Mouse (Mus musculus) cortical plate, adult 2 months (tissue): ENCODE measurements around the gene Olfr700. TPM values are rescaled to one million over a fixed set of nuclear protein-coding genes. Genes with fewer than 3 reads are reported as not detected.
"Not testable (repeated sequence)": the region's sequence is repeated elsewhere in the genome, so short reads cannot be mapped to it uniquely, and the experiment has no call there.

Experiments
- H3K27ac ChIP-seq: fragments of 200-500 bp; 2 replicates; pipeline ENCODE4 v1.5.1; 2012; ENCODE audit warnings: low read length, control low read depth, inconsistent platforms; ENCODE audit not compliant: insufficient read depth
- H3K4me1 ChIP-seq: fragments of 200-500 bp; 2 replicates; pipeline ENCODE4 v1.6.1; 2011; ENCODE audit warnings: low read length; ENCODE audit not compliant: control insufficient read depth, insufficient read depth
- H3K4me3 ChIP-seq: fragments of 200-500 bp; 2 replicates; pipeline ENCODE4 v1.5.1; 2011; ENCODE audit warnings: mild to moderate bottlenecking, low read length, control low read depth; ENCODE audit not compliant: insufficient read depth
- CTCF ChIP-seq: fragments of 200-500 bp; IDR thresholded peaks from 2 replicates; pipeline ENCODE4 v1.5.1; 2011; ENCODE audit warnings: mild to moderate bottlenecking, control low read depth, low read length; ENCODE audit not compliant: insufficient read depth; ENCODE audit errors: extremely low read depth
- POLR2A ChIP-seq: fragments of 200-500 bp; IDR thresholded peaks from 2 replicates; pipeline ENCODE4 v1.6.1; 2011; ENCODE audit warnings: mild to moderate bottlenecking, low read length, control low read depth; ENCODE audit not compliant: insufficient read depth; ENCODE audit errors: extremely low read depth
- polyA plus RNA-seq: library from polyadenylated mRNA; depleted of rRNA; stranded (reverse); fragments of >200 nt; gene quantifications from 2 replicates; pipeline ENCODE4 v1.2.3, GENCODE M21; 2012; rRNA removed

Gene Olfr700
- not detected in 2 replicates for polyA plus RNA-seq

GRCm38 (mm10) chr7:106808734-106809133 is at the start of gene Olfr700:
TSS of gene Olfr700 (minus strand) at chr7:106808834.
- TF ChIP-seq CTCF: no peak
- Histone ChIP-seq H3K4me3 (no peak within 1 kb of the TSS), H3K4me1 (no peaks in the 10 kb centered on the region), H3K27ac (no peak within 1 kb of the TSS)

DNA sequence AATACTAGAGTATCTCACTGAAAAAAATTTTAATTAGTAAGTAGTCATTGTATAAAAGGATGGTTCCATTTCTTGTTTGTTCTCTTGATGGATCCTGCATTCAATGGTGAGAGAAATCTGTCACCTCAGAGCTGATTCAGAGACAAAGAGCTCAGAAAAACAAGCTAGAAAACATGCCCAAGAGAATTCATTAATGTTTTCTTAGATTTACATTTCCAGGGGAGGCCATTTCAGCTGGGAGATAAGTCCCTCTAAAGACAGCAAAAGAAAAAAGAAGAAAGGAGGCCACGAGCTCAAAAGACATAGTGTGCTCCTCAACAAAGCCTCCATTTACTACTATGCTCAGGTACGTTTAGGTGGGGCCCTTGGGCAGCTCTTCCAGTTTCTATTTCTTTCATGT is 34.4 kb upstream of the Olfr700 start, which contains the start of gene Olfr703:
Olfr703 (plus strand) TSS at position 301 of the 400 bp plus-strand sequence.
- Histone ChIP-seq H3K4me1 (no peaks in the 10 kb centered on the region), H3K27ac (no peak within 1 kb of the TSS), H3K4me3 (no peak within 1 kb of the TSS)
- no peak for TF ChIP-seq CTCF
- no peak for TF ChIP-seq POLR2A

DNA sequence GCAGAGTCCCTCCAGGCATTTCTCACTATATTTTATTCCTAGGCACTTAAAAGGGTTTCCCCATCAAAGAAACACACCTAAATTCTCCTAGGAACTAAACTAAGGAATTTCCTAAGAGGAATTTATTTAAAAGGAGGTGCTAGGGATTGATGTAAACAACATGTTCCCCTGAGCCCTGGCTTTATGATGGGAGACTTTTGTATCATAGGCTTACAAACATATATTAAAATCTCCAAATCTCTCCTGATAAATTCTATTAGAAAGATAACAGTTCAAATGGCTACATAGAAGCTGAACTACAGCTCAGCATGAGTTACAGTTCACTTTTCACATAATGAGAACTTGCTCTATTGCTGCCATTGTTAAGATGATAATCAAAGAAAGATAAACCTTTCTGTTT is 25.2 kb upstream of the Olfr700 start, which contains the start of gene Olfr702:
Olfr702 (minus strand) TSS at position 101 of the 400 bp plus-strand sequence.
- Histone ChIP-seq H3K4me1 (no peaks in the 10 kb centered on the region), H3K4me3 (no peak within 1 kb of the TSS)

DNA sequence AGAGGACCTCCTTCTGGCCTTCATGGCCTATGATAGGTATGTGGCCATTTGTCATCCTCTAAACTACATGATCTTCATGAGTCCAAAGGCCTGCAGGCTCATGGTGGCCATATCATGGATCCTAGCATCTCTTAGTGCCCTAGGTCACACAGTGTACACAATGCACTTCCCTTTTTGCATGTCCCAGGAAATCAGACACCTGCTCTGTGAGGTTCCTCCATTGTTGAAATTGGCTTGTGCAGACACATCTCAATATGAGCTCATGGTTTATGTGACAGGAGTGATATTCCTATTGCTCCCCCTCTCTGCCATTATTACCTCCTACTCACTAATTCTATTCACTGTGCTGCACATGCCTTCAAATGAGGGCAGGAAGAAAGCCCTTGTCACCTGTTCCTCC is 9.8 kb upstream of the Olfr700 start:
- H3K27ac ChIP-seq: no peak overlapping the region
- H3K4me3 ChIP-seq: no peak overlapping the region
- no peak for TF ChIP-seq POLR2A
- TF ChIP-seq CTCF: no peak
- no peaks in the 10 kb centered on the region for H3K4me1 ChIP-seq

More for the DNA sequence above, 25.2 kb upstream of the Olfr700 start, which contains the start of gene Olfr702:
- H3K27ac ChIP-seq: no peak within 1 kb of the TSS
- TF ChIP-seq CTCF (no peak), POLR2A (no peak)

DNA sequence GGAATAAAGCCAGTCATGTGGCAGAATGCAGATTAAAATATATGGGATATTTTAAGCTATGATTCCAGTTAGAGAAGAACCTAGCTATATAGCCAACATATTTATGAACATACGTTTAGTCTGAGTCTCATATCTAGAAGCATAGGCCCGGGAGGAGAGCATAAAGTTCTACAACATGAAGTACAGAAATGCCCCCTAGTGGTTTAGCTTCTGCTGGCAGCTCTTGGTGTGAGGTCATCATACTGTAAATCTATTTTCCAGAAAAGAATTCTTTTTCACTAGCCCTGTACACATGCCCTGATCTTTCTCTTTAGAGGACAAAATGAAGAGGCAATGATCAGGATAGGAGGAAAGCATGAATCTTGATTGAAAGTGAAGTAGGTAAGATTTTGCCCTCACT is 7.1 kb upstream of the Olfr700 start:
- no peak overlapping the region for H3K4me3 ChIP-seq
- no peak overlapping the region for H3K27ac ChIP-seq
- no peaks in the 10 kb centered on the region for H3K4me1 ChIP-seq
- no peak for TF ChIP-seq POLR2A
- no peak for TF ChIP-seq CTCF

GRCm38 (mm10) chr7:106813829-106814228 is 5.2 kb upstream of the Olfr700 start, which contains the start of gene Olfr701:
TSS of gene Olfr701 (plus strand) at chr7:106814129.
- Histone ChIP-seq H3K27ac (no peak within 1 kb of the TSS), H3K4me3 (no peak within 1 kb of the TSS), H3K4me1 (no peaks in the 10 kb centered on the region)
- TF ChIP-seq POLR2A (no peak), CTCF (no peak)

DNA sequence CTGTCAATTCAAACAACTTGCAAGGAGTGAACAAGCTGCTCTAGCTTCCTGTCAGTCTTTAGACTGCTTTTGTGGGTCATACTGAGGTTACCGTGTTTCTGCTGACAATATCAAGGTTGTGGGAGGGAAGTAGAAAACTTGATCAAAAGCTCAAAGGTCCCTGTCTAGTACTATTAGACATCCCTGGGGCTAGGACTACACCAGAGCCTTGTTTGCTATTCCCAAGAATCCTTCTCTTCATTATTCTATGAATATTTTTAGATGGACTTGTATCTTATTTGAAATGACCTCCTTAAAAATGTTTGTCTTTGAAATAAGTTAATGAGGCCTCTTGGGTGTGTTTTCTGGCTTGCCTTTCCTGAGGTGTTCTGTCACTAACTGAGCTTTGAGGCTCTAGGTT is 15.5 kb downstream of the Olfr700 start, which contains the start of gene Olfr699:
Olfr699 (minus strand) TSS at position 101 of the 400 bp plus-strand sequence.
- no peaks in the 10 kb centered on the region for H3K4me1 ChIP-seq
- H3K4me3 ChIP-seq: no peak within 1 kb of the TSS
- H3K27ac ChIP-seq: no peak within 1 kb of the TSS
- TF ChIP-seq POLR2A (no peak), CTCF (no peak)

DNA sequence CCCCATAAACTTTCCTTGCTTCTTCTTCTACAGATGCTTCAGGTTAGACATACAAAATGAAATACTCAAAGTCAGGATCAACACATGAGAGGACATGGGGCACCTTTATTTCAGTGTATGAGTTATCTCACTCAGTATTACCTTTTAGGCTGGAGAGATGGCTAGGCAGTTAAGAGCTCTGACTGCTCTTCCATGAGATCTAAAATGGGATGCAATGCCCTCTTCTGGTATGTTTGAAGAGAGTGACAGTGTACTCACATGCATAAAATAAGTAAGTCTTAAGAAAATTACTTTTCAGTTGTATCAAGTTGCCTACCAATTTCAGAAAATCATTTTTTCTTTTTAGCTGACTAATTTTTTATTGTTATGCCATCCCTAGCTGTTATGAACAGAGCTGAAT is 20.3 kb downstream of the Olfr700 start:
- no peaks in the 10 kb centered on the region for H3K4me1 ChIP-seq
- H3K27ac ChIP-seq: no peak overlapping the region
- H3K4me3 ChIP-seq: no peak overlapping the region
- TF ChIP-seq POLR2A (no peak), CTCF (no peak)

DNA sequence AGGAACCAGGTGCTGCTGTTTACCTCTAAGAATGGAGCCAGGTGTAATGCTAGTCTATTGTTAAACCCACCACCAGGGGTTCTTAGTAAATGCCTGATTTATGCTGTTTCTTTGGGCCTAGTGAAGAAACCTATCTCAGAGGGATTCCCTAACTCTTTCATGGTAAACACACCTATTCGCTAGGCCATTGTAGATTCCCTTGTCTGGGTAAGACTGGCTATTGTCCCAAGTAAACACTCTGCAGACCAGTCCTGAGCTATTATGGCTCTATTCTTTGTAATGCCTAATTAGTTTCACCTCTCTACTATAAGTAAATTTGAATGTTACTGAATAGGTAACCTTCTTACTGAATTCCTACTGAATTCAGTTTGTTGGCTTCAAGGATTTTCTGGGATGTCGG is 47.6 kb downstream of the Olfr700 start:
- not testable (repeated sequence) for H3K4me3 ChIP-seq, H3K27ac ChIP-seq, H3K4me1 ChIP-seq

- no peaks in the 10 kb centered on the region for H3K4me1 ChIP-seq
- H3K27ac ChIP-seq: no peak overlapping the region
- H3K4me3 ChIP-seq: no peak overlapping the region
- TF ChIP-seq POLR2A (no peak), CTCF (no peak)
Measured at GRCm38 (mm10) chr7:106758800-106759199, 49.8 kb downstream of the Olfr700 start.

Other genes with a start within 250 kb of the Olfr700 start
- not detected in 2 replicates for gene Olfr693, start 128.2 kb downstream of the Olfr700 start, polyA plus RNA-seq
- not detected in 2 replicates for gene Olfr694, start 117.0 kb downstream of the Olfr700 start, polyA plus RNA-seq
- gene Olfr695, start 92.4 kb downstream of the Olfr700 start, polyA plus RNA-seq: not detected in 2 replicates
- not detected in 2 replicates for gene Olfr697, start 66.4 kb downstream of the Olfr700 start, polyA plus RNA-seq
- gene Olfr698, start 53.4 kb downstream of the Olfr700 start, polyA plus RNA-seq: not detected in 2 replicates
- not detected in 2 replicates for gene Olfr699, start 15.6 kb downstream of the Olfr700 start, polyA plus RNA-seq
- not detected in 2 replicates for gene Olfr701, start 5.3 kb upstream of the Olfr700 start, polyA plus RNA-seq
- gene Olfr702, start 25.1 kb upstream of the Olfr700 start, polyA plus RNA-seq: not detected in 2 replicates
- not detected in 2 replicates for gene Olfr703, start 34.5 kb upstream of the Olfr700 start, polyA plus RNA-seq
- not detected in 2 replicates for gene Olfr704, start 54.4 kb upstream of the Olfr700 start, polyA plus RNA-seq
- gene Olfr705, start 68.1 kb upstream of the Olfr700 start, polyA plus RNA-seq: not detected in 2 replicates
- not detected in 2 replicates for gene Olfr706, start 79.3 kb upstream of the Olfr700 start, polyA plus RNA-seq
- not detected in 2 replicates for gene Olfr707, start 92.4 kb upstream of the Olfr700 start, polyA plus RNA-seq
- not detected in 2 replicates for gene Olfr1532-ps1, start 99.2 kb upstream of the Olfr700 start, polyA plus RNA-seq
- not detected in 2 replicates for gene Olfr709-ps1, start 123.4 kb upstream of the Olfr700 start, polyA plus RNA-seq
- gene Olfr710, start 139.5 kb upstream of the Olfr700 start, polyA plus RNA-seq: not detected in 2 replicates
- gene Olfr6, start 155.1 kb upstream of the Olfr700 start, polyA plus RNA-seq: not detected in 2 replicates
- not detected in 2 replicates for gene Olfr711, start 166.6 kb upstream of the Olfr700 start, polyA plus RNA-seq
- gene Olfr2, start 197.2 kb upstream of the Olfr700 start, polyA plus RNA-seq: not detected in 2 replicates
- gene Olfr713, start 222.3 kb upstream of the Olfr700 start, polyA plus RNA-seq: not detected in 2 replicates